Mouse (Mus musculus) granulocyte monocyte progenitor cell, adult 5-6 weeks (primary cell): ENCODE measurements around the gene Slc39a13. TPM values are rescaled to one million over a fixed set of nuclear protein-coding genes. Genes with fewer than 3 reads are reported as not detected.

ENCODE experiments used
- ATAC-seq: replicated peaks from 2 replicates; pipeline ENCODE4 v1.8.0; 2016; ENCODE audit warnings: mild to moderate bottlenecking, moderate TSS enrichment, inconsistent platforms; ENCODE audit not compliant: poor library complexity, severe bottlenecking
- total RNA-seq, 2 experiments: library from RNA; stranded (forward) in 1 of 2; stranded (reverse) in 1 of 2; fragments of 200-712, 200-1000 nt in 1 of 2; fragments of >200 nt in 1 of 2; fragmentation: Nextera tagmentation in 1 of 2; gene quantifications; 2 replicates each; pipeline ENCODE4 v1.2.3; 2014 to 2017

The Slc39a13 gene
- total RNA-seq, 2 experiments from 2014 or later: 4.8 to 10.0 TPM

DNA sequence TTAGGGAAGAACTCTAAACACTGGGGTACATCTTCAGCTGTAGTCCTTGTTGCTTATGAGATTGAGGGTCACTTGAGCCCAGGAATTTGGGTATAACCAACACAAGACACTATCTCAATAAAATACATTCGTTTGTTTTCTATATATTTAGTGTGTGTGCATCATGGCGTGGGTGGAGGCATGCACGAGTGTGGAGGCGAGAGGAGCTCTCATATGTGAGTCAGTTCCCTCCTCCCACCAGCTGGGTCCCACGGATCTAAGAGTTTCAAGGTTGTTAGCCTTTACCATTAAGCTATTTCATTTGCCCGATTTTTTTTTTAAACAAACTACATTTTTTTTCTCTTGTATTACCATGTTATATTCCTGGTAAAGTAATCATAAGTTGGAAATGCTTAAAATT lies 20.6 kb upstream of the Slc39a13 start:
- ATAC-seq: no peak

DNA sequence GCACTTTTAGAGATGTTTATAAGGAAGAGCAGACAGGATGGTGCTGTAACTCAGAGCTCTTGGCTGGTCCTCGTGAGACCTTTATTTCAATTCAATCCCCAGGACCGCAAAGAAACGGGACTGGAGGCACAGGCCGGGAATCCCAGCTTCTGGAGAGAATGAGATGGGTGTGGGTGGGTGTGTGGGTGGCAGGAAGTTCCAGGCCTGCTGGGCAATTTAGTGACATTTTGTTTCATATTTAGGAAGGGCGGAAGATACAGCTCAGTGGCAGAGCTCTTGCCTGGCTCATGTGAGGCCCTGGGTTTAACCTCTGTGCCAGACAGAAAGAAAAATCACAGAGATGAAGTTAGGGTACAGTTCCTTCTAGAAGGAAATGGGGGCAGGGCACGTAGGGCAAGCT lies 20.0 kb upstream of the Slc39a13 start:
- ATAC-seq: no peak

DNA sequence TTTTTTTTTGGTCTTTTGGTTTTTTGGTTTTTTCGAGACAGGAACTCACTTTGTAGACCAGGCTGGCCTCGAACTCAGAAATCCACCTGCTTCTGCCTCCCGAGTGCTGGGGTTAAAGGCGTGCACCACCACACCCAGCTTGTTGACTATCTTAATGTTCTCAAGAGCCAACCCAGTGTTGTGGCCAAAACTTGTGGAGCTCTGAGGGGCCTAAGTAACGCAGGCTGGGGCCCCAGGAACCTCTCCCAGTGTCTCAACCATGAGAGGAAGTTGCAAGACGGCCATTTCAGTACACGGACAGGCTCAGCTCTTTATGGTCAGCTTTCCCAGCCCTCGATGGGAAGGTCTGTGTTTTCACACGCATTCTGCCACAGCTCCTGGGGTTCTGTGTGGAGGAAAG lies 18.8 kb upstream of the Slc39a13 start:
- ATAC-seq: peak; percentile 47

DNA sequence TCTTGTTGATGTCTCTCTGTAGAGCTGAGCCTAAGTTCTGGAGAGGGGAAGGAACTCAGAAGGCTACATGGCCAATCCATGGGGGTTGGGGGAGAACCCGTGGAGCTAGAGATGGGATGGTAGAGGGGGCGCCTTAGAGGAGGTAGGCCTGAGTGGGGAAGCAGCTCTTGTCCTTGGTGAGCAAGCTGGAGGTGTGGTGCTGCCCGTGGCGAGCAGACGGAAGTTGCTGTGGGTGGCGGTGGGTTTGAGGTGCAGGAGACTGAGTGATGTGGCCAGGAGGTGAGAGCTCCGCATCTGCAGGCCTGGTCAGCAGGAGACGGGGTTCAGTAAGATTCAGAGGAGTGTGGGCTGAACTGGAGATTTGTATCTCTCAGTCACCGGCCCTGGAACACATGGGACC lies 17.2 kb upstream of the Slc39a13 start:
- peak; percentile 10 for ATAC-seq

DNA sequence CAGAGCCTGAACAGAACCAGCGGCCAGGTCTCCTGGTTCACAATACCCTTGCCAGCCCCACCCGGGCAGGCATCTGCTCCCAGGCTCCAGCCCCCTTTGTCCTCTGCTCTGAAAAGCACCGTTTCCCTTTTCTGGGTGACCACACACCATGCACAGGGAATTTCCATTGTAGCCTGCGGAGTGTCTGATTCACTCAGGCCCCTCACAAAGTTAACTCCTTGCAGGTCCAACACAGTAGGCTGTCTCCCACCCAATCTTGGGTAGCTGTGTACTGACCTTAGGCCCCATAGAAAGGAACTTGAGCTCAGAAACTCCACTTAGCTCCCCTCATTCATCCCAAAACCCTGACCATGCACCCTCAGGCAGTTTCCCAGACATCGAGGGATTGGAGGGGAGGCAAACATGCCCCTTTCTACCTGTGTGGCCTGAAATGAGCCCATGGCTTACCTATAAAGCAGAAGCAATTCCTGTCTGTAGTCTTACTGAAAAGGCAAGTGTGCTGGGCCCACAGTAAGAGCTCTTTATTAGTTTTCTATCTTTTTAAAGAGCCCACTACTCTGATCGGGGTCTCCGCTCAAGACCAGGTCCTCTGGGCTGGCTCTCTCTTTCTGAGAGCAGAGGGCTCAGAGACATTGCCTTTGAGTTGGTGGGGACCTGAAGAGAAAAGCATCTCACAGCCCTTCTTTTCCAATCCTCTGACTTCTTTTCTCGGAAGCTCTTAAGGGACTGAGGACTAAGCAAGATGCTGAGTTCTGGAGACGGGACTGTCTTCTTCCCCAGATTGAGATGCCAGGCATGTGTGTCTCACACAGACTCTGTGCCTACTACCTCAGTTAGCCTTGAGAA lies 16.4 kb upstream of the Slc39a13 start:
- peak; percentile 41 for ATAC-seq

DNA sequence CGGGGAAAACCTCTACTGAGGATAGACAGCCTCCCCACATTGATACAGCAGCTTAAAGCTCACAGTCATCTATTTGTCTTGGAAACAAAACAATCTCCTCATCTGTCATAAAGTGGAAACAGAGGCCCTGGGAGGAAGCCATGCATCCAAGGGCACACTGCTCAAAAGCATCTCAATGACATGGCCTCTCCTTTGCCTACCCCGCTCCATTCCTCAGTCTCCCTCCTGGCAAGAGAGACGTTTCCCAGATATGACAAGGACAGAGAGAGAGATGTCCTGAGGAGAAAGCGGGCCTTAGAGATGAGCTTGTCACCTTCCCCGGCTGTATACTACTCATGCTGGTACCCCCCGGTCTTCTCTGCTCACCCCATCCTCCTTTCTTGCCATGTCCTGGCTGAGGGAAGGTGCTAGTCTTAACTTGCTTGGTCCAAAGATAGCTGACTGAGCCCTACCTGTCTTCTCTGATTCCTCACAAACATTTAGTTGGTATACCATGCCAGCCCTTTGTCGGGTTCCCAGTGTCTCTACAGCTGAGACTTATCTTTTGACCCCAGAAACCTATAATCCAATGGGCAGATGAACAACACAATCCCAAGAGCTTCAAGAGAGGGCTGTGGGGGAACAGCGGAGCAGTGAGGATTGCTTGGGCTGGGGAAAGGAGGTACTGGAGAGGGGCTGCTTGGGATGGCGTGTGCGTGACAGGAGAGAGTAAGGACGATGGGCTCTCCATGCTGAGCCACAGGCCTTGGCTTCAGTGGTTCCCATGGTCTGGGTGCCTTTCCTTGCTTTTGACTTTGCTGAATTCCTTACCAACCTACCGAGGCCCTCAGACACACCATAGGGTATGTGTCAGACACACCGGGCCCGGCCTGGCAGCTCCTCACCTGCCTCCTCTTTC lies 15.5 kb upstream of the Slc39a13 start:
- no peak for ATAC-seq

DNA sequence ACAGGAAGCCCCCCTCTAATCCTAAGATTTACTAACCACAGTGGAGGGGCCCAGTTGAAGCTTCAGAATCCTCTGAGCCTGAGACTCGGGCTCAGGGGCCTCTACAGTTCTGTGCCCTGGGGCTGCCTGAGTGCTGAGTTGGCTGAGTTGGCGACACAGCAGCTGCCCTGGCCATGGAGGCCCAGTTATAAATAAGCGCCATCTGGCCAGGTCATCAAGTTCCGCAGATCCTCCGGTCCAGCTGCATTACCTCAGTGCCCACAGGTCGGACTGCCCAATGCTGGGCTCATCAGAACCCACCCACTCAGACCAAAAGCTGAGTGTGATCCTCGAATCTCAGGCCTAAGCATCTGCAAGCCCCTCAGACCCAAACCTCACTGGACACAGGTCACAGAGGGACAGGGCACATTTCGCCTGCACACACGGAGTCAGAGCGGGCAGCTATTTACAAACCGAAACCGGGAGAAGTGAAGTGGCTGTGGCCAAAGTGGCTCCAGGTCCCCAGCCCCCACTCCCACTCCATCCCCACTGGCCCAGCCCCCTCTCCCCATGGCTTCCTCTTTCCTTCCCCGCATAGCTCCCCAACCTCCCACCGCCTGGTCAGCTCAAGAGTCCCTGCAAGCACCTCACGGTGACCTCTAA lies 14.1 kb upstream of the Slc39a13 start:
- ATAC-seq: peak; percentile 17

DNA sequence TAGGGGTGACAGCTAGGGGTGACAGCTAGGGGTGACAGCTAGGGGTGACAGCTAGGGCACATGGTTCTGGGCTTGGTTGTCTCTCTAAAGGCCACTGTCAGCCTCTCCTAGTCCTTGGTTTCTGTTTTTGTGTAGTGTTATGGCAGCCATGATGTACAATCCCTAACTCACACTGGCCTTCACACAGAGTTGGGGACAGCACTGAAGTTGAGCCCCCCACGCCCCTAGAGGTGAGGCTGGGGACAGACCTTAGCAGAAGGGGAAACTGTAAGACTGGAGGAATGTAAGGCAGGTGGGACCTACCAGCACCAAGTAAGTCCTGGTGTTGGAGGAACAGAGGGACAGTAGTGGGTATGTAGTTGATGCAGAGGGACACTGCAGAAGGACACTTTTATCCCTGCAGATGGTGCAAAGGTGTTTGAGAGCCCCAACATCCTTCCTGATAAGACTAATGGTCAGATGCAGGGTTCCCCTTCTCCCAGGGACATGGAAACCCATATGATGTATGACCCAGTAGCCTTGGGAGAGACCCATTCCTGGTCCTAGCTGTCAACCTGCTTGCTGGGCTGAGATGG lies 13.2 kb upstream of the Slc39a13 start:
- peak; percentile 3 for ATAC-seq

DNA sequence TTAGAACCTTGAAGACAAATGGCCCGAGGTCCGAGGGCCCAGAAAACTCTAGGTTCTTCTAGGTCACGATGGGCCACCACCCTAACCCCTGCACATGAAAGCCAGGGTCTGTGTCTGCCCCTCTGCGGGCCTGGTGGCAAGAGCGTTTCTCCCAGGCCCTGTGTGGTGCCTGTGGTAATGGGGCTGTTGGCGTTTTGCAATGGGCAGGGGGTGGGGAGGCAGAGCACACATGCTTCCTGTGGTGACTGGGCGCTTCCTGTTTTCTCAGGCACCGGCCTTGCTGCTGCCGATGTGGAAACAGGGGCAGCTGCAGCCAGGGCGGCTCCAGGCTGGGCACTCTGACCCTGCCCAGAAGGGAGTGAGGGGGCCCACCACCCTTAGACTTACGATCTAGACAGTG lies 12.6 kb upstream of the Slc39a13 start:
- ATAC-seq: peak; percentile 60

DNA sequence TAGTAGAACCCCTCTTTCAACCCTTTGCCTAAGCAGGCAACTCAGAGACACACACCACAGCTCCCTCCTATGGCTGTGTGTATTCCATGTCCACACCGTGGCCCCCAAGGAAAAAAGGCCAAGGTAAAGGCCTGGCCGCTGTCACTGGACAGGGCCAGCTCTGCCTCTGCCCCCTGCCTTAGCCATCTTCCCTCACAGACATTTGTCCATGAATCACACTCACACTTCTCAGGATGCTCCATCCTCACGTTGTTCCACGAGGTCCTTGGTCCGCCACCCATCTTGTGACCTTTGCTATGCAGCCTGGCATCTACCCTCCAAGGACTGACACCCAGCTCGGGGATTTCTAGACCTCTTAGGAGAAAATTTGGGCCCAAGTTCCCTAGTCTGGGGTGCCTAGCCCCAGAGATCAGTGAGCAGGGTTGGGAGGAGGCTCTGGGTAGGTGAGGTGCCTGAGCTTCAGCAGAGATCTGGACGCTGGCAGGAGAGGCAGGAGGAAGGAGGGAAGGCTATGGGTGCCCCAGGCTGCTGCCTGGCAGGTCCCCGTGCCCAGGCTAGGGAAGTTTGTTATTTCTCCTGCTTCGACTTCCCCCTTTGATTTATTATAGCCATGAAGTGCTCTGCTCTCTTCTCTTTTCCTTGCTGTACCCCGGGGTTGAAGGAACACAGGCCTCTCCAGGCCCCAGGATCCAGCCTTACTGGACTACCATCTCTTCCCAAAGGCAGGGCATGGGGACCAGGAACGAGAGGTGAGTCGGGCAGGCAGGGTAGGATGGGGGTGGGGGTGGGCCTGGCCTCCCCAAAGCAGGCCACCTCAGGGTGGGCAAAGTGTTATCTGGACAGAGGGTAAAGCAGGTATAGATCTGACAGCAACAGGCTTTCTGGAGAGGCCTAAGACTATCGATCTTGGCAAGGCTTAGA lies 11.8 kb upstream of the Slc39a13 start, which contains the start of gene Spi1:
Gene Spi1, plus strand, starts transcription at position 616 of the 921 bp plus-strand sequence.
- no peak for ATAC-seq

DNA sequence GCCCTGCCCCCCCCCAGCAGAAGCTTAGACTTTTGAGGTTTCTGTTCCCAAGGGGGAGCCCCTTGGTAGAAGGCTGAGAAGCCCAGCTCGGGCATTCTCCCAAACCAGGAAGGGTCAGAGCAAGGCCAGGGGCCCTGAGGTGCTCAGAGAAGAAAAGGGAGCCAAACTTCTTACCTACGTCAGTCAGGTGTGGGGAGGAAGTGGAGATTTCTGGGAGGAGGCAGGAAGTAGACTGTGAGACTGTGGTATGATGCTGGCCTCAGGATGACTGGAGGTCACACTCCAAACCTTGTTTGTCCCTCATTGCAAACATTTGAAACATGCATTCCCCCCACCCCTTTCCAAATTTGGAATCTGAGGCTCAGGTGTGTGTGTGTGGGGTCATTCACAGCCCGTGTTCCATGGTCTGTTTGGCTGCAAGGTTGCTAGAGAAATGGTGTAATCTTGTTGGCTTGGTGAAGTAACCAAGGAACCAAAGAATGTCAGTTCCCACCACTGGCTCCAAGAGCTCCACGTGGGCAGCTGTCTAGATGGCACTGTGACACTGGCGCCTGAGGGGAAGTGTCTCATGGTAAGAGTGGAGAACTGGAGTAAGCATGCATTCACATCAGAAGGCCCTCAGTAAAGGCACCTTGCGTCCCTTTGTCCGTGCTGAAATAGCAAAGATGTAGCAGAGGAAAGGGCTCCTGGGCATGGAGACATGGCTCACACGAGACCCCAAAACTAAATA lies 10.7 kb upstream of the Slc39a13 start:
- peak; percentile 48 for ATAC-seq

DNA sequence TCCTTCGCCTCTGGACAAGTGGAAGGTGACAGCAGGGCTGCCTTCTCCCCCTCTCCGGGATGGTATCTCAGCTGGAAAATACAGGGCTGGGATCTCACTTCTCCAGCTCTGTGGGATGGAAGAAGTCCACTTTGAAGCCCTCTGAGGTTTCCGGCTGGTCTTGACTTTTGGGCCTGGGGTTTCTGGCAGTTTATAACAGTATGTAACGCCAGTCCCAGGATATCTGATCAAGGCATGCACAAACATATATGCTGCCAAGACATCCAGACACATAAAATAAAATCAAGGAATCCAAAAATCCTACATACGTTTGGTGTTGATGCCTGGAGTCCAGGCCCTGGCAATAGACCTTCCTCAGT lies 8.8 kb upstream of the Slc39a13 start:
- no peak for ATAC-seq

DNA sequence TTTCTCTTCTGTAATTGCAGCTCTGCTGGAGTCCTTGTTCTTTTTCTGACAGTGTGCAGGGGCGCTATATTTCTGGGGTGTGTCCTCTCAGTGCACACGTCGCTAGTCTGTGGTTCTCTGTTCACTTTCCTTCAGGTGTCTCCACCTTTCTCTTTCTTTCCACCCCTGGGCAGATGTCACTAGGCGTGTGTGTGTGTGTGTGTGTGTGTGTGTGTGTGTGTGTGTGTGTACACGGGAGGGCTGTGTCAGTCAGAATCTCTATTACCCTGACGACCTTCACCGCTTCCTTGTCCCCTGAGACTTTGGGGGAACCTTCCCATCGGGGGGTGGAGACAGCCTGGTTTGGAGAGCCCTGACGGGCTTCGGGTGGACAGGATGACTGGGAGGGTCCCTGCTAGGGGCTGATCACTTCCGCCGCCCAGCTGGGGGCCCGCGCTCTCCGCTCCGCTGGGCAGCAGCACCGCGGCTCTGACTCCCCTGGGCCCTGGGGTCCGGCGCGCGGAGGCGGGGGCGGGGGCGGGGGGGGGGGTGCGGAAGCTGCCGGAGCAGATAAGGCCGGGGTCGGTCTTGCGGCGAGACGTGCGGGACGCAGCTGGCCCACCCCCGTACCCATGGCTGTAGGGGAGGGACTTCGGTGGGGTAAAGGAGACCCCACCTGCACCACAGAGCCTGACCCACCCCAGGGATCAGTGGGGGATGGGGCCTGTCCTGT lies 8.3 kb upstream of the Slc39a13 start:
- peak; percentile 16 for ATAC-seq

DNA sequence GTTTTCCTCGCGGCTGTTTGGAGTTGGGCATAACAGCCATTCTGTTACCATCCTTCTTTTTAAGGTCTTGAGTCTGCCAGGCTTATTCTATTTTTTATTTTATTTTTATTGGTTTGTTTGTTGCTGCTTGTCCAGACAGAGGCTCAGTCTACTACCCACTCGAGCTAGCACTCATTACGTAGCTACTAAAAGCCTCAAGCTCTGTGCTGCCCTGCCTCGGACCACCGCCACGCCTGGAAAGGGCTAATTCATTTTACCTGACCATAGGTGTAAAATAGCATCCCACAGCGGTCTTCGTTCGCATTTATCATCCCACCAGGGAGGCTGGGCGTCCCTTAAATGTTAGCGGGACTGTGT lies 7.7 kb upstream of the Slc39a13 start:
- no peak for ATAC-seq

DNA sequence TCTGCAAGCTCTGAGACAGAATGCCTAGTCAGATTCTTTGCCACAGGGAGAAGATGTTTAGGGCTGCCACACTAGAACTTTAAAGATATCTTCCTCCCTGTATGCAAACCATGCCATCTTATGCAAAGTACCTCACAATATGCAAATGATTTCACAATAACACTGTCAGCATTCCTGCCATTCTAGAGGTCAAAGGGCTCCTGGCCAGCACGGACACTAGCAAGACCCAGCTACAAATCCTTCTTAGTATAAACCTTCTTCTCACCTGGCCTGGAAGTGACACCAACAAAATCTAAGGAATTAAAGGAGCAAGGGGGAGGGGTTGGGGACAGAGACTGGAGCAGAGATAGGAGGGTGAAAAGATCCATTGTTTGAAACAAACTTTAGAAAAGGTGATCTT lies 1.9 kb upstream of the Slc39a13 start:
- ATAC-seq: no peak

DNA sequence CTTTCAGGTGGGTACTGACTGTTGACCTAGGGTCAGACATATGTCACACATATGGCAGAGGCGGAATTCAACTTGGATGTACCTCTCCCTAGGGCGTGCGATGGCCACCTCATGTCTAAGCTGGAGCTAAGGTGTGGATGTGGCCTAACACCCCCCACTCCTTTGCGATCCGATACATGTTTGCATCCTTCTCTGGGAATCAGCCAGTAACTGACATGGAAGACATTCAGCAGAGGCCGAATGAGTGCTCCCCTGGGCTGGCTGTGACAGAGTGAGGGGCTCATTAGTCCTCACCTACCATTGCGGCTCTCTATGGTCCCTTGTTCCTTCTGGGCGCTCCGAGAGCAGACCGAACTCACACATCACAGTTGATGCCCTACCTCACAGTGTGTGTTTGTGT lies 842 bp upstream of the Slc39a13 start:
- ATAC-seq: no peak

DNA sequence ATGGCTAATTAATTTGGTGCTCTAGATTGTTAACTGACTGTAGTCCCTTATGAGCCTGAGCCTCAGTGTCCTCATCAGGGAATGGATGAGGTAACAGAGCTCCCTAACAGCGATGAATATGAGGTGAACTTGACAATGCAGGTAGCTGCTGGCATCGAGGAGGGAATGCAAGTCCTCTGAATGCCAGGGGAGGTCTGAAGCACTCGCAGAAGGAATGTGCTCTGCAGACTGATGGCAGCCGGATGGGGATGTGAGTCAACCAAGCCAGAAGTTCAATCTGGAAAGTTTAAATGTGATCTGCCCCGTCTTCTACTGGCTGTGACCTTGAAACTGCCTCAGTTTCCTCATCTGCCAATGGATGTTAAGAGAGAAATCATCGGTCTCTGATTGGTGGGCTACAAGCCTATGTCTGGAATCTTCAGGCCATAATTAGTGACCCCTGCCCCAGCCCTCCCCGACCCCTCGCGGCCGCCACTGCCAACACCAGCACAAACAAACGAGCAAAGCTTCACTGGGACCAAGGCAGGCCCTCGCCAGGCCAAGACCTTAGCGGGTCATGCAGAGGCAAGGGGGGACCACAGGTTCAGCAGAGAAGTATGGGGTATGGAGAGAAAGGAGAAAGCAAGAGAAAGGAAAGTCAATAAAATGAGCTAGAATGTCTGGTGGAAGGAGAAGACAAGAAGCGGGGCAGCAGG lies 764 bp downstream of the Slc39a13 start:
- ATAC-seq: no peak

DNA sequence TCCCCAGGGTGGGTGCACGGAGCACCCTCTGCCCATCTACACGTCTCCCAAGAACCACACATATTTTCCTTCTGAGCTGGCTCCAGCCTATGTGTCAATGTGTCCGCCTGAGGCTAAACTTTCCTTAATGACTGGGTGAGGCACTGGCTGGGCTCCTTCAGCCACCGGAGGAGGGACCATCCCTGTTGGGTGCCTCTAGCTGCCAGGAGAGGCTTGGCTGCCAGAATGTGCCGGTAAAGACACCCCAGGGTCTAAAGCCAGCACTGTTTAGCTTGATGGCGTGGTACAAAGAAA lies 1.4 kb downstream of the Slc39a13 start:
- no peak for ATAC-seq
